Mouse (Mus musculus): ENCODE results near the gene Sgsh. TPM values are rescaled to one million over a fixed set of nuclear protein-coding genes. Genes with fewer than 3 reads are reported as not detected.
A peak's percentile ranks its signal among the peaks of the same experiment; 100 is the strongest.

The Sgsh gene
- total RNA-seq (2021): 1 to 10 TPM; 5.5 to 5.7 TPM
- 10.6 and 11.1 TPM in 2 replicates for polyA plus RNA-seq (2012; rRNA removed)
- long read RNA-seq, full-length matches to known transcripts: 1 of 10 reads
- long read RNA-seq, partial matches to known transcripts: 1 of 10 reads
- long read RNA-seq, other reads (novel, unspliced or antisense): 8 of 10 reads

DNA sequence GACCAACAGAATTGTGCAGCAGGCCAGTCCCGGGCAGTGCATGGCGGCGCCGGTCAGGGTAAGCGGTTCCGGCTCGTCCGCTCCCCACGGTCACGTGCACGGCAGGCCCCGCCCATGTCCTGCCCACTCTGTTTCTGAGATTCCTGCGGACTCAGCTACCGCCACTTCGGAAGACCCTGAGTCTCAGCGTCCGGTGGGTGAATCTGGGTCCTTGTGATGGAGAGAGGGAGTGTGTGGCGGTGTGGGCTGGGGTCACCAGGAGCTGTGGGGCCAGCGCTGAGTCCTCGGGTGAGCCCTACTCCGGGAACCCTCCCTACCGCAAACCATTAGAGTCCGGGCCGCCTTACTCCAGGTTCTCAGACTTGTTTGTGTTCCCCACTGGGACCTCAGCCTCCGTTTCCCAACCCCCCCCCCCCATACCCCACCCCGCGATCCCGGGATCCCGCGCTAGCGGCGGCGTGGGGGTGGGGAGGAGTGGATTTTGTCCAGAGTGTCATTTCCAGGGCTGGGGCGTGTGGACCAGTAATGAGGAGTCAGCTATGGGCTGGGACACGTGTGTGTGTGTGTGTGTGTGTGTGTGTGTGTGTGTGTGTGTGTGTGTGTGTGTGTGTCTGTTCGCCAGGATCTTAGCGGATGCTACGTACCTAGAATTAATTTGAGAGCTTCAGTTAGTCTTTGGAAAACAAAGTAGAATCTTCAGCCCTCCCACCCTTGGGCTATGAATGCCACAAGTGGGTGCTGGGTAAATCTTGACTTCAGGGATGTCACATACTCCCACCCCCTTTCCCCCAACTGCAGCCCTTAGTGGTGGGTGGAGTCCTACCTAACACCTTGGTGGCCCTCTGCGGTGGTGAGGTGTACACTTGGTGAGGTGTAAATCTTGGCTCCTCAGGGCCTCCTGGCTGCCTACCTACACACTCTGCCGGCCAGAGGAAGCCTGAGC is at the start of gene Sgsh, which contains the start of gene Slc26a11:
Gene Sgsh, minus strand, starts transcription at position 94 of the 943 bp plus-strand sequence.
Gene Slc26a11, plus strand, starts transcription at position 115 of the 943 bp plus-strand sequence.
- DNase-seq: peak; percentile 93 to 95
- Histone ChIP-seq H3K27ac (peak within 1 kb of the TSS; percentile 90), H3K9ac (ENCODE audit: low read depth, low read length) (peak within 1 kb of the TSS; percentile 80), H3K4me1 (ENCODE audit: control insufficient read depth, insufficient read depth, low read length) (peaks cover 3% of the 10 kb centered on the region), H3K27me3 (ENCODE audit: control insufficient read depth, insufficient read depth, low read length) (no peaks in the 10 kb centered on the region), H3K4me3 (peak within 1 kb of the TSS; percentile 82), H3K36me3 (ENCODE audit: control insufficient read depth, insufficient read depth, low read length) (no peaks in the 10 kb centered on the region), H3K79me2 (replicated peaks; ENCODE audit: control insufficient read depth, insufficient read depth, low read length) (no peaks in the 10 kb centered on the region)
- intact Hi-C loops (cut with DNase I): loop anchor here (2.0 kb wide), 1 partner anchor 37 kb away; the partner anchor contains the start of gene Rnf213
- WGBS: 2% methylated on average over 40 of the region's 40 CpGs
- TF ChIP-seq POLR2A (IDR thresholded peaks at IDR 0.05; ENCODE audit: insufficient read depth, low read depth, low read length) (peak; percentile 65), CTCF (IDR thresholded peaks at IDR 0.05) (no peak)

DNA sequence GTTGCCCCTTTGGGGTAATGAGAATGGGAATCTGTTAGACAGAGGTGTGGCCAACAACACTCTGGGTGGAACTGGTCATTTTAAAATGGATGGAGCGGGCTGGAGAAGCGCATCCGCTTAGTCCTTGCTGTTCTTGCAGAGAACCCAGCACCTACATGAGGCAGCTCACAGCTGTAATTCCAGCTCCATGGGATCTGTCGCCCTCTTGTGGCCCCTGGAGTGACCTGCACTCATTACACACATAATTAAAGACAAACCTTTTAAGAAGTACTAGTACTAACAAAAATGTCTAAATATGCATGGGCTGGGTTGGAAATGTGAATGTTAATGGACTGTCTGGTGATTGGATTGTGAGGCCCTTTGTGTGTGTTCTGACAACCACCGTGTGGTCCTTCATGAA is 49.3 kb upstream of the Sgsh start:
- Histone ChIP-seq H3K4me3 (no peak overlapping the region), H3K9ac (ENCODE audit: low read depth, low read length) (no peak overlapping the region), H3K27ac (no peak overlapping the region), H3K79me2 (replicated peaks; ENCODE audit: control insufficient read depth, insufficient read depth, low read length) (no peaks in the 10 kb centered on the region; the same call in 1 of the 2 replicates), H3K36me3 (ENCODE audit: control insufficient read depth, insufficient read depth, low read length) (no peaks in the 10 kb centered on the region), H3K4me1 (ENCODE audit: control insufficient read depth, insufficient read depth, low read length) (peaks cover 3% of the 10 kb centered on the region), H3K27me3 (ENCODE audit: control insufficient read depth, insufficient read depth, low read length) (no peaks in the 10 kb centered on the region)
- TF ChIP-seq CTCF (IDR thresholded peaks at IDR 0.05) (peak; percentile 81), POLR2A (IDR thresholded peaks at IDR 0.05; ENCODE audit: insufficient read depth, low read depth, low read length) (no peak), EP300 (IDR thresholded peaks at IDR 0.05; ENCODE audit: insufficient read depth, low read depth, low read length) (peak; percentile 55; the same call in 1 of the 2 replicates)
- peak in 1 of 2 experiments; percentile 44 for DNase-seq
- 68% methylated on average over 5 of the region's 5 CpGs for WGBS
- intact Hi-C loops (cut with DNase I): loop anchor here (1.0 kb wide), 1 partner anchor 65 kb away; no protein-coding TSS in a partner anchor

DNA sequence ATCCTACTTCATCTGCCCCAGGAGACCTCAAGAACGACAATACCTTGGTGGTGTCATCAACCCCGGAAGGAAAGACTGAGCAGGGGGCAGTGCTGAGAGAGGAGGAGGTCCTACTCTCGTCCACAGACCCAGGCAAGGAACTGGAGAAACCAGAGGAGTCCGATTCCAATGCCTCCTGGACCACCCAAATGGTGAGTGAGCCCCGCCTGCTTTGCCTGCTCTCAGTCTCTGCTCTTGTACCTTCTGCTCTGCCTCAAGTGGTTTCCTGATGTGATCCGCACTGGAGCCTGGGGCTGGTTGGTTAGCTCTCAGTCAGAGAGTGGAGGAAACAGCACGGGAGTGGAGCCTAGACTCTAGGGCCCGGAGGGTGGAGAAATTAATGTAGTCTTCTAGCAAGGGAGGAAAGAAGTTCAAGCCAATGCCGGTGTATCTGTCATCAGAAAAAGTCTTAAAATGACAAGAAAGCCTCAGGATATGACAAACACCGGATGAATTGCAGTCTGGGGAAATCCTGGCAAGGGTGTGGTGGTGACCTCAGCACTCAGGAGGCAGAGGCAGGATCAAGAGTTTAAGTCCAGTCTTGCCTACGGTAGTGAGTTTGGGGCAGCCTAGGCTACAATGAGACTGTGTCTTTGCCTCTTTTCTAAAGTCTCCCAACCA is 47.3 kb upstream of the Sgsh start:
- Histone ChIP-seq H3K4me1 (ENCODE audit: control insufficient read depth, insufficient read depth, low read length) (peaks cover 3% of the 10 kb centered on the region), H3K79me2 (replicated peaks; ENCODE audit: control insufficient read depth, insufficient read depth, low read length) (no peaks in the 10 kb centered on the region; the same call in 1 of the 2 replicates), H3K27ac (peak overlapping the region; percentile 31; the same call in 1 of the 2 replicates), H3K4me3 (no peak overlapping the region), H3K36me3 (ENCODE audit: control insufficient read depth, insufficient read depth, low read length) (no peaks in the 10 kb centered on the region), H3K27me3 (ENCODE audit: control insufficient read depth, insufficient read depth, low read length) (no peaks in the 10 kb centered on the region), H3K9ac (ENCODE audit: low read depth, low read length) (no peak overlapping the region)
- TF ChIP-seq POLR2A (IDR thresholded peaks at IDR 0.05; ENCODE audit: insufficient read depth, low read depth, low read length) (0 out of 2 replicates have a peak, but pooled peaks have one; percentile 11), EP300 (IDR thresholded peaks at IDR 0.05; ENCODE audit: insufficient read depth, low read depth, low read length) (no peak)
- DNase-seq: no peak
- intact Hi-C loops (cut with DNase I): loop anchor here (2.0 kb wide), 1 partner anchor 40 kb away; no protein-coding TSS in a partner anchor
- 40% methylated on average over 11 of the region's 11 CpGs for WGBS

DNA sequence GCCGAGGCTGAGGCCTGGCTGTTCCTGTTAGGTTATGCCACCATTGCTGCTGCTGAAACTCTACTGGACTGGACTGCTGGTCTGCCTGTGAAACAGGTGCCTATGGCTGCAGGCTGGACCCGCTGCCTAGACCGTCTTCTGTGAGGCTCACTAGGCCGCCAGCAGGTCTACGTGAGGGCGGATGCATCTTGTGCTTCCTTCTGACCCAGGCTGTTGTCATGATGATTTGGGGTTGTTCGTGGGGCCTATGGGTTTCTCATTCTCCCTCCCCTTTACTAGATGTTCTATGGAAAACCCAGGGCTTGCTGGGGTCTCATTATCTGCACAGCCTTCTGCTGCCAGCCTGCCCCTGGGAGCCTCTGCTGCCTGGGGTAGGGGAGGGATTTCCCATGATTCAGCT is 41.1 kb upstream of the Sgsh start:
- no peaks in the 10 kb centered on the region for H3K27me3 ChIP-seq (ENCODE audit: control insufficient read depth, insufficient read depth, low read length)
- intact Hi-C loops (cut with DNase I): no loop called here
- H3K4me1 ChIP-seq (ENCODE audit: control insufficient read depth, insufficient read depth, low read length): peaks cover 16% of the 10 kb centered on the region
- H3K9ac ChIP-seq (ENCODE audit: low read depth, low read length): no peak overlapping the region
- no peaks in the 10 kb centered on the region; the same call in 1 of the 2 replicates for H3K36me3 ChIP-seq (ENCODE audit: control insufficient read depth, insufficient read depth, low read length)
- no peak overlapping the region for H3K27ac ChIP-seq
- 84% methylated on average over 7 of the region's 7 CpGs for WGBS
- 0 out of 2 replicates have a peak, but pooled peaks cover 3% of the 10 kb centered on the region for H3K79me2 ChIP-seq (replicated peaks; ENCODE audit: control insufficient read depth, insufficient read depth, low read length)
- no peak for TF ChIP-seq POLR2A (IDR thresholded peaks at IDR 0.05; ENCODE audit: insufficient read depth, low read depth, low read length)
- TF ChIP-seq CTCF (IDR thresholded peaks at IDR 0.05): no peak
- TF ChIP-seq EP300 (IDR thresholded peaks at IDR 0.05; ENCODE audit: insufficient read depth, low read depth, low read length): no peak
- DNase-seq: no peak
- H3K4me3 ChIP-seq: no peak overlapping the region

DNA sequence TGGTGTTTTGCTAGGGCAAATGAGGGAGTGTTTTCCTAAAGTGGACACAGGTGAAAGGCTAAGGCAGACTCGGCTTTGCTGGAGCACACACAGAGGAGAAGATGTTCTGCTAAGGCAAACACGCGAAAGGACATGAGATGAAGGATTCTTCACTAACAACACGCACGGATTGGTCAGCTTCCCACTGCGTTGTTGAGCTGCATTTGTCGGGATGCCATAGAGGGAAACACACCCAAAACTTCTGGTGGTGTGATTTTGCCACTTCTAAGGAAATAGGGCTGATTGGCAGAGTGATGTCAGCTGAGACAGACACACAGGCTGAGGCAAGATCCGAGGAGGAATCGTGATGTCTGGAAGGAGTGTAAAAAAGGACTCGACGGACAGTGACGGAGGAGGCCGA is 40.6 kb upstream of the Sgsh start:
- Histone ChIP-seq H3K27ac (no peak overlapping the region), H3K27me3 (ENCODE audit: control insufficient read depth, insufficient read depth, low read length) (no peaks in the 10 kb centered on the region), H3K79me2 (replicated peaks; ENCODE audit: control insufficient read depth, insufficient read depth, low read length) (0 out of 2 replicates have a peak, but pooled peaks cover 3% of the 10 kb centered on the region), H3K9ac (ENCODE audit: low read depth, low read length) (no peak overlapping the region), H3K4me3 (no peak overlapping the region), H3K36me3 (ENCODE audit: control insufficient read depth, insufficient read depth, low read length) (no peaks in the 10 kb centered on the region; the same call in 1 of the 2 replicates), H3K4me1 (ENCODE audit: control insufficient read depth, insufficient read depth, low read length) (peaks cover 19% of the 10 kb centered on the region)
- no peak for TF ChIP-seq EP300 (IDR thresholded peaks at IDR 0.05; ENCODE audit: insufficient read depth, low read depth, low read length)
- TF ChIP-seq CTCF (IDR thresholded peaks at IDR 0.05): no peak
- TF ChIP-seq POLR2A (IDR thresholded peaks at IDR 0.05; ENCODE audit: insufficient read depth, low read depth, low read length): no peak
- intact Hi-C loops (cut with DNase I): no loop called here
- WGBS: 46% methylated on average over 13 of the region's 13 CpGs
- no peak for DNase-seq

Data from heart, adult 2 months (tissue).